Mouse (Mus musculus) thymus, postnatal 0 days (tissue): ENCODE measurements at regions not wholly inside any gene's neighbourhood (a gene's known extent, or its start where the extent isn't known, plus 50 kb on each side); places are given as distances from the start of the nearest gene placed in this dataset.

Source experiments
- DNase-seq: peaks from one replicate; pipeline ENCODE4 v3.0.0-alpha.2; 2015; ENCODE audit warnings: low spot score

- no peak for DNase-seq
Measured at GRCm38 (mm10) chr3:80255304-80255703, 371.0 kb downstream of the Fam198b start.

GRCm38 (mm10) chr3:80256383-80256782 is 372.1 kb downstream of the Fam198b start:
- no peak for DNase-seq

- no peak for DNase-seq
Measured at GRCm38 (mm10) chr3:80263095-80263494, 378.8 kb downstream of the Fam198b start.

- DNase-seq: no peak
Measured at GRCm38 (mm10) chr3:80284656-80285055, 400.3 kb downstream of the Fam198b start.

GRCm38 (mm10) chr3:80285246-80285645 is 400.9 kb downstream of the Fam198b start:
- no peak for DNase-seq

- DNase-seq: no peak
Measured at GRCm38 (mm10) chr3:80293485-80293884, 409.2 kb downstream of the Fam198b start.

GRCm38 (mm10) chr3:80307632-80308031 is 423.3 kb downstream of the Fam198b start:
- DNase-seq: no peak

GRCm38 (mm10) chr3:80309931-80310330 is 425.6 kb downstream of the Fam198b start:
- DNase-seq: no peak

- no peak for DNase-seq
Measured at GRCm38 (mm10) chr3:80311689-80312088, 427.4 kb downstream of the Fam198b start.

- DNase-seq: no peak
Measured at GRCm38 (mm10) chr3:80322291-80322690, 438.0 kb downstream of the Fam198b start.

- DNase-seq: no peak
Measured at GRCm38 (mm10) chr3:80324726-80325125, 440.4 kb downstream of the Fam198b start.

- no peak for DNase-seq
Measured at GRCm38 (mm10) chr3:80331776-80332175, 447.4 kb downstream of the Fam198b start.

GRCm38 (mm10) chr3:80334446-80334893 is 450.1 kb downstream of the Fam198b start:
- DNase-seq: no peak

- no peak for DNase-seq
Measured at GRCm38 (mm10) chr3:80336123-80336674, 451.9 kb downstream of the Fam198b start.

- DNase-seq: no peak
Measured at GRCm38 (mm10) chr3:80367972-80368371, 434.7 kb downstream of the Gria2 start.

GRCm38 (mm10) chr3:80369214-80369941 is 433.3 kb downstream of the Gria2 start:
- no peak for DNase-seq

GRCm38 (mm10) chr3:80372436-80372835 is 430.2 kb downstream of the Gria2 start:
- DNase-seq: no peak

- DNase-seq: no peak
Measured at GRCm38 (mm10) chr3:80385986-80386385, 416.6 kb downstream of the Gria2 start.

- no peak for DNase-seq
Measured at GRCm38 (mm10) chr3:80396240-80396639, 406.4 kb downstream of the Gria2 start.

GRCm38 (mm10) chr3:80420453-80420852 is 382.2 kb downstream of the Gria2 start:
- DNase-seq: no peak

- no peak for DNase-seq
Measured at GRCm38 (mm10) chr3:80421461-80421860, 381.2 kb downstream of the Gria2 start.

- DNase-seq: no peak
Measured at GRCm38 (mm10) chr3:80422106-80422505, 380.5 kb downstream of the Gria2 start.

GRCm38 (mm10) chr3:80422646-80423045 is 380.0 kb downstream of the Gria2 start:
- no peak for DNase-seq
